Mouse (Mus musculus): ENCODE data around the gene 2610001J05Rik. TPM values are rescaled to one million over a fixed set of nuclear protein-coding genes. Genes with fewer than 3 reads are reported as not detected.
"Not testable (repeated sequence)": the region's sequence is repeated elsewhere in the genome, so short reads cannot be mapped to it uniquely, and the experiment has no call there.

The 2610001J05Rik gene
- 109 and 111 TPM in 2 replicates for polyA plus RNA-seq (2015; fragmentation: Nextera tagmentation; extraction: Ambion mirVana)

- peak; percentile 90 for DNase-seq (ENCODE audit: low spot score)
These were observed at the start of gene 2610001J05Rik for GRCm38 (mm10) chr6:13870919-13871624. 2610001J05Rik (minus strand) TSS chr6:13871518.

GRCm38 (mm10) chr6:13909762-13910537, 38.6 kb upstream of the 2610001J05Rik start:
- DNase-seq (ENCODE audit: low spot score): no peak

GRCm38 (mm10) chr6:13902941-13903627, 31.8 kb upstream of the 2610001J05Rik start:
- no peak for DNase-seq (ENCODE audit: low spot score)

GRCm38 (mm10) chr6:13884877-13885592, 13.7 kb upstream of the 2610001J05Rik start:
- DNase-seq (ENCODE audit: low spot score): no peak

- no peak for DNase-seq (ENCODE audit: low spot score)
These were observed 11.6 kb upstream of the 2610001J05Rik start for GRCm38 (mm10) chr6:13882919-13883318.

GRCm38 (mm10) chr6:13873959-13874358, 2.6 kb upstream of the 2610001J05Rik start:
- no peak for DNase-seq (ENCODE audit: low spot score)

- no peak for DNase-seq (ENCODE audit: low spot score)
These were observed 758 bp upstream of the 2610001J05Rik start for GRCm38 (mm10) chr6:13872076-13872475.

GRCm38 (mm10) chr6:13871625-13871958, 274 bp upstream of the 2610001J05Rik start:
- no peak for DNase-seq (ENCODE audit: low spot score)

- no peak for DNase-seq (ENCODE audit: low spot score)
These were observed 1.0 kb downstream of the 2610001J05Rik start for GRCm38 (mm10) chr6:13870289-13870741.

GRCm38 (mm10) chr6:13860596-13860995, 10.7 kb downstream of the 2610001J05Rik start:
- no peak for DNase-seq (ENCODE audit: low spot score)

GRCm38 (mm10) chr6:13859877-13860585, 11.3 kb downstream of the 2610001J05Rik start:
- DNase-seq (ENCODE audit: low spot score): no peak

- DNase-seq (ENCODE audit: low spot score): no peak
These were observed 17.1 kb downstream of the 2610001J05Rik start for GRCm38 (mm10) chr6:13854230-13854629.

GRCm38 (mm10) chr6:13853244-13853643, 18.1 kb downstream of the 2610001J05Rik start:
- no peak for DNase-seq (ENCODE audit: low spot score)

- not testable (repeated sequence) for DNase-seq (ENCODE audit: low spot score)
These were observed 25.3 kb downstream of the 2610001J05Rik start for GRCm38 (mm10) chr6:13846031-13846430.

- DNase-seq (ENCODE audit: low spot score): no peak
These were observed 31.8 kb downstream of the 2610001J05Rik start, which contains the start of gene Gpr85 for GRCm38 (mm10) chr6:13839345-13840054. Gpr85 (minus strand) TSS chr6:13839942.

- DNase-seq (ENCODE audit: low spot score): peak; percentile 15
These were observed 32.5 kb downstream of the 2610001J05Rik start for GRCm38 (mm10) chr6:13838677-13839344.

GRCm38 (mm10) chr6:13837916-13838676, 33.2 kb downstream of the 2610001J05Rik start:
- DNase-seq (ENCODE audit: low spot score): no peak

GRCm38 (mm10) chr6:13836967-13837570, 34.2 kb downstream of the 2610001J05Rik start:
- DNase-seq (ENCODE audit: low spot score): no peak
